Mouse (Mus musculus) forebrain, embryonic 15.5 days (tissue): ENCODE measurements at regions not wholly inside any gene's neighbourhood (a gene's known extent, or its start where the extent isn't known, plus 50 kb on each side); places are given as distances from the start of the nearest gene placed in this dataset.

Experiments
- ATAC-seq: fragments of 200-750 bp; cut with Nextera tagmentation; replicated peaks from 2 replicates; pipeline ENCODE4 v1.8.0; 2017; ENCODE audit warnings: mild to moderate bottlenecking, moderate TSS enrichment, moderate library complexity
- H3K27ac ChIP-seq: fragments of 300-500 bp; sonication (generic); replicated peaks from 2 replicates; pipeline ENCODE4 v1.5.1; 2015; ENCODE audit warnings: mild to moderate bottlenecking, inconsistent platforms
- H3K27me3 ChIP-seq: fragments of 300-500 bp; sonication (generic); 2 replicates; pipeline ENCODE4 v1.6.1; 2015; ENCODE audit warnings: inconsistent platforms
- H3K36me3 ChIP-seq: fragments of 300-500 bp; sonication (generic); 2 replicates; pipeline ENCODE4 v1.6.1; 2015; ENCODE audit warnings: mild to moderate bottlenecking, inconsistent platforms
- H3K4me1 ChIP-seq: fragments of 300-500 bp; sonication (generic); 2 replicates; pipeline ENCODE4 v1.6.1; 2015; ENCODE audit warnings: inconsistent platforms
- H3K4me2 ChIP-seq: fragments of 300-500 bp; sonication (generic); replicated peaks from 2 replicates; pipeline ENCODE4 v1.6.1; 2015; ENCODE audit warnings: mild to moderate bottlenecking, inconsistent platforms
- H3K4me3 ChIP-seq: fragments of 300-500 bp; sonication (generic); 2 replicates; pipeline ENCODE4 v1.5.1; 2015; ENCODE audit warnings: mild to moderate bottlenecking, inconsistent platforms
- H3K9ac ChIP-seq: fragments of 300-500 bp; sonication (generic); replicated peaks from 2 replicates; pipeline ENCODE4 v1.6.1; 2015; ENCODE audit warnings: mild to moderate bottlenecking, inconsistent platforms
- H3K9me3 ChIP-seq: fragments of 300-500 bp; sonication (generic); 2 replicates; pipeline ENCODE4 v1.6.1; 2016; ENCODE audit warnings: inconsistent platforms
- WGBS: fragments of 180-500 bp; shearing (Covaris S2); methylation state at CpG from one replicate; pipeline ENCODE4 v1.1.7; 2015; ENCODE audit warnings: mixed read lengths; 5-methylcytosine and 5-hydroxymethylcytosine counted together

GRCm38 (mm10) chr7:136664424-136665082 lies 229.9 kb upstream of the Mgmt start:
- H3K4me3 ChIP-seq, result no peak overlapping the region
- H3K27ac ChIP-seq, result no peak overlapping the region
- H3K4me1 ChIP-seq, result no peaks in the 10 kb centered on the region
- no peak overlapping the region for H3K4me2 ChIP-seq
- 73% methylated on average over 10 of the region's 10 CpGs for WGBS
- no peak overlapping the region for H3K9ac ChIP-seq
- H3K9me3 ChIP-seq, result no peaks in the 10 kb centered on the region
- H3K27me3 ChIP-seq, result peaks cover 62% of the 10 kb centered on the region
- no peaks in the 10 kb centered on the region for H3K36me3 ChIP-seq
- no peak for ATAC-seq

GRCm38 (mm10) chr7:136665901-136666300 lies 228.5 kb upstream of the Mgmt start:
- Histone ChIP-seq H3K27me3 (peaks cover 66% of the 10 kb centered on the region), H3K9me3 (no peaks in the 10 kb centered on the region), H3K4me1 (no peaks in the 10 kb centered on the region), H3K36me3 (no peaks in the 10 kb centered on the region), H3K4me2 (no peak overlapping the region), H3K27ac (no peak overlapping the region), H3K9ac (no peak overlapping the region), H3K4me3 (no peak overlapping the region)
- no peak for ATAC-seq
- WGBS, result 69% methylated on average over 2 of the region's 2 CpGs

GRCm38 (mm10) chr7:136666707-136667106 lies 227.7 kb upstream of the Mgmt start:
- no peak overlapping the region for H3K4me2 ChIP-seq
- H3K9me3 ChIP-seq, result no peaks in the 10 kb centered on the region
- H3K27ac ChIP-seq, result no peak overlapping the region
- no peaks in the 10 kb centered on the region for H3K4me1 ChIP-seq
- ATAC-seq, result no peak
- H3K9ac ChIP-seq, result no peak overlapping the region
- H3K36me3 ChIP-seq, result no peaks in the 10 kb centered on the region
- H3K4me3 ChIP-seq, result no peak overlapping the region
- H3K27me3 ChIP-seq, result peaks cover 70% of the 10 kb centered on the region
- 3% methylated on average over 6 of the region's 6 CpGs for WGBS

GRCm38 (mm10) chr7:136670675-136671074 lies 223.7 kb upstream of the Mgmt start:
- Histone ChIP-seq H3K4me2 (no peak overlapping the region), H3K4me3 (no peak overlapping the region), H3K9me3 (no peaks in the 10 kb centered on the region), H3K9ac (no peak overlapping the region), H3K27me3 (peaks cover 61% of the 10 kb centered on the region), H3K27ac (no peak overlapping the region), H3K36me3 (no peaks in the 10 kb centered on the region), H3K4me1 (no peaks in the 10 kb centered on the region)
- WGBS, result 73% methylated on average over 7 of the region's 7 CpGs
- ATAC-seq, result no peak

- H3K9me3 ChIP-seq, result no peaks in the 10 kb centered on the region
- peaks cover 11% of the 10 kb centered on the region; the same call in 1 of the 2 replicates for H3K4me1 ChIP-seq
- H3K36me3 ChIP-seq, result no peaks in the 10 kb centered on the region
- no peak overlapping the region for H3K27ac ChIP-seq
- no peak overlapping the region for H3K4me3 ChIP-seq
- no peak for ATAC-seq
- H3K9ac ChIP-seq, result no peak overlapping the region
- peaks cover 36% of the 10 kb centered on the region for H3K27me3 ChIP-seq
- H3K4me2 ChIP-seq, result no peak overlapping the region
- WGBS, result 24% methylated on average over 5 of the region's 5 CpGs
Measured at GRCm38 (mm10) chr7:136674159-136674558, 220.3 kb upstream of the Mgmt start.

- peaks cover 11% of the 10 kb centered on the region; the same call in 1 of the 2 replicates for H3K4me1 ChIP-seq
- no peak for ATAC-seq
- H3K36me3 ChIP-seq, result no peaks in the 10 kb centered on the region
- H3K27me3 ChIP-seq, result peaks cover 28% of the 10 kb centered on the region
- no peak overlapping the region for H3K4me2 ChIP-seq
- no peak overlapping the region for H3K27ac ChIP-seq
- H3K4me3 ChIP-seq, result no peak overlapping the region
- H3K9me3 ChIP-seq, result no peaks in the 10 kb centered on the region
- 62% methylated on average over 5 of the region's 5 CpGs for WGBS
- H3K9ac ChIP-seq, result no peak overlapping the region
Measured at GRCm38 (mm10) chr7:136675041-136675440, 219.4 kb upstream of the Mgmt start.

- 19% methylated on average over 6 of the region's 6 CpGs for WGBS
- peaks cover 11% of the 10 kb centered on the region; the same call in 1 of the 2 replicates for H3K4me1 ChIP-seq
- H3K27me3 ChIP-seq, result peaks cover 22% of the 10 kb centered on the region
- H3K4me2 ChIP-seq, result no peak overlapping the region
- ATAC-seq, result no peak
- no peaks in the 10 kb centered on the region for H3K36me3 ChIP-seq
- no peaks in the 10 kb centered on the region for H3K9me3 ChIP-seq
- H3K9ac ChIP-seq, result no peak overlapping the region
- H3K4me3 ChIP-seq, result no peak overlapping the region
- H3K27ac ChIP-seq, result no peak overlapping the region
Measured at GRCm38 (mm10) chr7:136676104-136676503, 218.3 kb upstream of the Mgmt start.

GRCm38 (mm10) chr7:136676987-136677545 lies 217.3 kb upstream of the Mgmt start:
- H3K27ac ChIP-seq, result no peak overlapping the region
- peaks cover 13% of the 10 kb centered on the region; the same call in 1 of the 2 replicates for H3K27me3 ChIP-seq
- H3K9me3 ChIP-seq, result no peaks in the 10 kb centered on the region
- no peaks in the 10 kb centered on the region for H3K36me3 ChIP-seq
- H3K4me1 ChIP-seq, result peaks cover 11% of the 10 kb centered on the region; the same call in 1 of the 2 replicates
- WGBS, result 60% methylated on average over 17 of the region's 17 CpGs
- no peak overlapping the region for H3K4me2 ChIP-seq
- H3K4me3 ChIP-seq, result no peak overlapping the region
- no peak for ATAC-seq
- H3K9ac ChIP-seq, result no peak overlapping the region

- H3K4me1 ChIP-seq, result peaks cover 12% of the 10 kb centered on the region
- H3K27ac ChIP-seq, result no peak overlapping the region
- no peaks in the 10 kb centered on the region for H3K9me3 ChIP-seq
- H3K4me3 ChIP-seq, result no peak overlapping the region
- no peak overlapping the region for H3K4me2 ChIP-seq
- 22% methylated on average over 6 of the region's 6 CpGs for WGBS
- H3K27me3 ChIP-seq, result peaks cover 6% of the 10 kb centered on the region; the same call in 1 of the 2 replicates
- no peak overlapping the region for H3K9ac ChIP-seq
- H3K36me3 ChIP-seq, result no peaks in the 10 kb centered on the region
- ATAC-seq, result no peak
Measured at GRCm38 (mm10) chr7:136689579-136689978, 204.8 kb upstream of the Mgmt start.

- Histone ChIP-seq H3K27ac (no peak overlapping the region), H3K4me2 (no peak overlapping the region), H3K4me3 (no peak overlapping the region), H3K4me1 (peaks cover 4% of the 10 kb centered on the region; the same call in 1 of the 2 replicates), H3K9me3 (no peaks in the 10 kb centered on the region), H3K9ac (no peak overlapping the region), H3K27me3 (0 out of 2 replicates have a peak, but pooled peaks cover 4% of the 10 kb centered on the region), H3K36me3 (no peaks in the 10 kb centered on the region)
- no peak for ATAC-seq
- 82% methylated on average over 1 of the region's 1 CpGs for WGBS
Measured at GRCm38 (mm10) chr7:136706246-136706645, 188.2 kb upstream of the Mgmt start.

- Histone ChIP-seq H3K4me2 (no peak overlapping the region), H3K4me1 (peaks cover 4% of the 10 kb centered on the region; the same call in 1 of the 2 replicates), H3K4me3 (no peak overlapping the region), H3K27me3 (0 out of 2 replicates have a peak, but pooled peaks cover 4% of the 10 kb centered on the region), H3K9ac (no peak overlapping the region), H3K36me3 (no peaks in the 10 kb centered on the region), H3K27ac (no peak overlapping the region), H3K9me3 (no peaks in the 10 kb centered on the region)
- 64% methylated on average over 12 of the region's 12 CpGs for WGBS
- no peak for ATAC-seq
Measured at GRCm38 (mm10) chr7:136707200-136708003, 187.0 kb upstream of the Mgmt start.

GRCm38 (mm10) chr7:136708004-136708435 lies 186.4 kb upstream of the Mgmt start:
- 65% methylated on average over 5 of the region's 5 CpGs for WGBS
- Histone ChIP-seq H3K4me1 (peaks cover 4% of the 10 kb centered on the region; the same call in 1 of the 2 replicates), H3K27me3 (no peaks in the 10 kb centered on the region), H3K4me3 (no peak overlapping the region), H3K36me3 (no peaks in the 10 kb centered on the region), H3K9me3 (no peaks in the 10 kb centered on the region), H3K4me2 (no peak overlapping the region), H3K9ac (no peak overlapping the region), H3K27ac (no peak overlapping the region)
- ATAC-seq, result no peak
